15 mouse cellular contexts compared by ENCODE assay signal in the genomic region with DNA sequence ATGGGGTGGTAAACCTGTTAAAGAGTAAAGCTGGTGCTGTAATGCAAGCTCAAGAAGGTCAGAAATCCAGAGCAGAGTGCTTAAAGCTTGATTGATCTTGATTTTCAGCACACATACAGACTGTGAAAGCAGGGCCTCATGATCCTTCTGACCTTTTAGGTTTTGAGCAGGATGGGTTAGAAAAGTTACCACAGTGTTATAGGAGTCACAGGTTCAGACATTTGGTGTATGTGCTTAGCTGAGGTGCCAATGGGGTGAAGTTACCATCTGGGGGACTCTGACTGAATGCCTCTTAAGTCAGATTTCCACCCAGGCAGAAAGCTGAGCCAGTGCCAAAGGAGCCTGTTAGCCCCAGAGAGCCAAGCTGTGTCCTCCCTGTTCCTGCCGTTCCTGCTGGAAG.
"Had no signal": no experiment of that assay in that cellular context is flagged by ENCODE, and none has a peak within 500 bp of the region (broad histone marks: within the 10 kb centered on the region; RNA-seq: fewer than 3 reads in every experiment).

No protein-coding gene starts in this region.

- H3K36me3 ChIP-seq: neural tube, embryonic 15.5 days; stomach, embryonic 15.5 days had no signal

- H3K4me3 ChIP-seq: neural tube, embryonic 15.5 days; stomach, embryonic 15.5 days had no signal

- H3K9ac ChIP-seq: neural tube, embryonic 15.5 days; stomach, embryonic 15.5 days had no signal

- H3K4me2 ChIP-seq: neural tube, embryonic 15.5 days; stomach, embryonic 15.5 days had no signal

- H3K9me3 ChIP-seq: stomach, embryonic 15.5 days had no signal

- H3K4me1 ChIP-seq: neural tube, embryonic 15.5 days; stomach, embryonic 15.5 days had no signal

- DNase-seq: retina, postnatal 1 day; right cerebral cortex, adult 18-20 months; right cerebral cortex, postnatal 14 days; right cerebral cortex, postnatal 25 days; right cerebral cortex, postnatal 4 days; spleen, adult 18-20 months; thymus, adult 18-20 months; thymus, adult 2 months; thymus, postnatal 14 days; thymus, postnatal 25 days; thymus, postnatal 36 days; thymus, postnatal 4 days had no signal

- H3K27me3 ChIP-seq: neural tube, embryonic 15.5 days; stomach, embryonic 15.5 days had no signal

- H3K27ac ChIP-seq: neural tube, embryonic 15.5 days; stomach, embryonic 15.5 days; stomach, postnatal 0 days had no signal
